Mouse (Mus musculus) thymus, postnatal 10 days (tissue): Measurements from ENCODE around the gene Ier5l.

Experiments used
- DNase-seq, 2 experiments: peaks; one replicate each; pipeline ENCODE4 v3.0.0; 2021; ENCODE audit warnings: low spot score in 2 of 2

Gene Ier5l

DNA sequence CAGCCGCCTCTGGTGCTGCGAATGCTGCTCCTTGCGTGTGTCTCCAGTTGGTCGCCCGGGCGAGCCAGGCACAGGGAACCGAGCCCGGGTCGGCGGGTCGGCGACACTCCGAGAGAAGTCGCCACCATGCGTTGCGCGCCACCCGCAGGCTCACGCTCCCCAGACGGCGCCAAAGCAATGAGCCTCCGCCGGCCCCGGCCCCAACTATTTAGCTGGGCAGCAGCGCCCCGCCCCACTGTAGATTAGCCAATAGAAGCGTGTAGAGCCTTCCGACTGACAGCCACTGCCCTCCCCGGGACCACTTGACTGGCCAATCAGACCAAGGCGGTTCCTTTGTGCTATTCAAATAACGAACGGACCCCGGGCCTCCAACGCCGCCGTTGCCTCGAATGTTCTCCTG is at the start of gene Ier5l:
TSS of gene Ier5l (minus strand) at position 181 of the 400 bp plus-strand sequence.
- DNase-seq: peak; percentile 33 to 51

DNA sequence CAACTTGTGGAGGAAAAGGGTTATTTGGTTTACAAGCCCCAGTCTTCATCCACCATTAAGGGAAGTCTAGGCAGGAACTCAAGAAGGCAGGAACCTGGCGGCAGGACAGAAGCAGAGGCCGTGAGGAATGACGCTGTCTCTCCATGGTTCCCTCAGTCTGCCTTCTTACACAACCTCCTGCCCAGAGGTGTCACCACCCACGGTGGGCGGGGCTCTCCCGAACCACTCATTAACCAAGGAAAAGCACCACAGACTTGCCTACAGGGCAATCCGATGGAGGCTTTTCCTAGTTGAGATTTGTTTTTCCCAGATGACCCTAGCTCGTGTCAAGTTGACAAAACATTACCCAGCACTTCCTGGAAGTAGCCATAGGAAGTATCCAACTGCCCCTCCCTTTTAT is 49.7 kb upstream of the Ier5l start:
- no peak for DNase-seq

DNA sequence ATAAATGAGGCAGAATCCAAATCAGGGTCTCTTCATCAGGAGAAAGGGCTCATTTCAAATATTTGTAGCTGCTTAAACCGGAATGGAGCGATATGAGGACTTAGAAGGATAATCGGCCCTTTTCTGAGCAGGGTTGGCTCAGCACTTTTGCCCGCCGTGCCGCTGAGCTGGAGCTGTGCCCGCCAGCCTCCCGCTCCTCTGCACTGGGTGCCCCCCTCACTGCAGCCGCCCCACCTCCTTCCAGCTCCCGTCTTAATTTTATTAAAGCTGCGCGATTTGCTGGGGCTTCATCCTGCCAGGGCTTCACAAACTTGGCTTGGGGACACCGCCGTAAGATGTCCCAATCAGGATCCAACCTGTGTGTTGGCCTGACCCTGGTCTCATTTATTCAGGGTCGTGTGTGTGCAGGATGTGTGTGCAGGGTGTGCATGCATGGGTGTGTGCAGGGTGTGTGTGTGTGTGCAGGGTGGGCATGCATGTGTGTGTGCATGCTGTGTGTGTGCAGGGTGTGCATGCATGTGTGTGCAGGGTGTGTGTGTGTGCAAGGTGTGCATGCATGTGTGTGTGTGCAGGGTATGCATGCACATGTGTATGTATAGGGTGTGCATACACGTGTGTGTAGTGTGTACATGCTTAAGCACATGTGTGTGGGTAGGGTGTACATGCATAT is 36.8 kb upstream of the Ier5l start:
- DNase-seq: no peak

DNA sequence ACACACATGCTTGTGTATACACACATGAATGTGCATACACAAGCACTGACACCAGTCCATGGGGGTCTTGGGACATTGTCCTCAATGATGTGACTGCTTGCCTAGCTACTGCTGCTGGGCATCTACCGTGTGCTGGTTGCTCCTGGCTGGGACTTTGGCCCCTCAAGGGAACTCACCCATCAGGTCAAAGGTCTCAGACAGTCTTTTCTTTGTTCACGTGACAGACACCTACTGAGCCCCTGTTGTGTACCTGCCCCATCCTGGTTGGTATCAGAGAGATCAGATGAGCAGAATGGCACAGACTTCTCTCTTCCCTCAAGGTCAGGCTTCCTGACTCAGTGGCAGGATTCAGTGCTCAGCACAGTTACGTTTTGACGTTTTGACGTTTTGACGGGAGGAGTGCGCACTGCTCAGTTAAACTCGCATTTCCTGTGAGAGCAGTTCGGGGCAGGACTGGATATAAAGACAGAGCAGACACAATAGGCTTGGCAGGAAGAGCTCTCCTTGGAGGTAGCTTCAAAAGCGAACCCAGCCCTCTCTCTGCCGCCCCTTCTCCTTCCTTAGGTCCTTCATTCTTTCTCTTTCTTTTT is 33.2 kb upstream of the Ier5l start:
- no peak for DNase-seq

DNA sequence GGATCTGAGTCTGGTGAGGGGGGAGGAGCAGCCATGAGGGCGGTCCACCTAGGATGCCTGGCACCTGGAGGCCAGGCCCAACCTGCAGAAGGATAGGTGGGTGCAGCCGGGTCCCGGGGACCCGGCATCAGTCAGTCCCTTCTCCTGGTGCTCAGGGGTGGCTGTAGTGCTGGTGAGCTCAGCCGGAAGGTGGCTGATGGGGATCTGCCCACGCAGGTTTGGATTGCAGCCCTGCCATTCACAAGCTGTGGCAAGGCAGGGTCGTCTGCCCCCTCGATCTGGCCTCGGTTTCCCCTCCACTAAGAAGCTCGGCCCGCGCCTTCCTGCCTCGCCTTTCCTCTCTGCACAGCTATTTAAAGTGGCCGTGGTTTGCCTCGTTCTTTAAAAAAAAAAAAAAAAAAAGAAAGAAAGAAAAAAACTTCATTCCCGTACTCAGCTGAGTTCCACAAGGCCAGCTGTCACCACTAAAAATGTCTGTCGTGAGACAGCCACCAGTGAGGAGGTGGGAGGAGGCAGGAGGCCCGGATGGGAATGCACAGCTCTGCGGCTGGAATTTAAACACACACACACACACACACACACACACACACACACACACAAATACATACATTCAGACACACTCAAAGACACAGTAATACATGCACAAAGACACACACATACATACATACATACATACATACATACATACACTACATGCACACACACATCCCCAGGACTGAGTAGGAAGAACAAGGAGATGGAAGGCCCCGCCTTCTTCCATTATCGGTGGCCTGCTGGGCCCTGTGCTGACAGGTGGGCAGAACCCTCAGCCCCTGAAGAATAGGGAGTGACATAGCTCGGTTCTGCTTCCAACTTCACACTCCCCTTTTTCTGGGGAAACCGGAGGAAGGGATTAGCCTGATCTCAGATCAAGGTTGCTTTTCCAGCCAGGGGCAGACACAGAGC is 29.9 kb upstream of the Ier5l start:
- no peak for DNase-seq

DNA sequence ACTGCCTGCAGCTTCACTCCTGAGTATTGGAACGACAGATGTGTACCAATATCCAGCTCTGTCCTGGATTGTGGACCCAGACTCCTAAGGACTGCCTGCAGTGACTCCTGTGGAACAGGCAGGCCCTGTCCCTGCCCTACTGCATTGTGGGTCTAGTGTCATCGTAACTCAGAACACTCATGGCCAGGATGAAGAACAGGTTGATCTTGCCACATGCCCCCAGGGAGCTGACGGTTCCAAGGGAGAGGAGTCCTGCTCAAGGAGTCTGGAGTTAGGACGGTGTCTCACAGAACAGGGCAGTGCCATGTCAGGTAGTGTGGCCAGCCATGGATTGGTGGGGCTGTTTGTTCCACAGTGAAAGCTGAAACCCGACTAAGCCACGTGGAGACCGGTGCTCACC is 27.7 kb upstream of the Ier5l start:
- DNase-seq: no peak

DNA sequence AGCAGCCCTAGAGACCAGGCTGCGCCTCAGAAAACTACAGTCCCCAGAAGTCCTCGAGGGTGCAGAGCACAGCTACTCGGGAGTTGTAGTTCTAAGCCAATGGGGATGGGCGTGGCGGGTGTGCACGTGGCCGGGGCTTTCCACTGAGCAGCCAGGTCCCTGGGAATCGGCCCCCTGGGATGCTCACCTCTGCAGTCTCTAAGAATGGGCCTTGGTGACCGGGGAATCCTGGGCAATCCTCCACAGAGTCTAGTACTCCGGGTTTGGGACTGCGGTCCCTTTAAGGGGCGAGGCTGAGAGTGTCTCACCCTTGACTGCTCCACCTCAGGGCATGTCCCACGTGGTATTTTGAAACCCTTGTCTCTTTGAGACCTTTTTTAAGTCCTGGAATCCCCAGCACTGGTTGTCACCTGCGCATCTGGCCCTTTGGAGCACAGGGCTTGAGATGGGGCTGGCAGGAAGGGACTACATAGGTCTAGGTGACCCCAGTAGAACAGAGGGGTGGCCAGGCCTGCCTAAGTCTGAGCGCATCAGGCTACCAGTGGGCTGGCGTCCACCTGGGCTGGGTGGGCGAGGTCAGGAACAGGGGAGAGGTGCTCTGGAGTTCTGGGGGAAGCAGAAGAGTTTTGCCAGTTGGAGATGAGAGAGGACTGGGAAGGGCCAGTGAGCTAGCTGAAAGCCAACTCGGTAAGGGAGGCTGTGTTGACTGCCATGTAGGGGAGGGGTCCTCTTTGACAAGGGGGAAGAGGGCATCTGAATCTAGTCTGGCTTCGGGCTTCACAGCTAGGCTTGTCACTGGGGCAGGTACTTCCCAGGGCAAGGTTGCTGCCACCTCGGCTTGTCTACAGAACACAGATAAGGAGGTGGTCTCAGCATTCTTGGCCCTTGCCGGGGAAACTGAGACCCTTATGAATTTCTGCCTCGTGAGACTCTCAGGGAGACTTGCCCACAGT is 22.2 kb upstream of the Ier5l start:
- peak in 1 of 2 experiments; percentile 20 for DNase-seq

DNA sequence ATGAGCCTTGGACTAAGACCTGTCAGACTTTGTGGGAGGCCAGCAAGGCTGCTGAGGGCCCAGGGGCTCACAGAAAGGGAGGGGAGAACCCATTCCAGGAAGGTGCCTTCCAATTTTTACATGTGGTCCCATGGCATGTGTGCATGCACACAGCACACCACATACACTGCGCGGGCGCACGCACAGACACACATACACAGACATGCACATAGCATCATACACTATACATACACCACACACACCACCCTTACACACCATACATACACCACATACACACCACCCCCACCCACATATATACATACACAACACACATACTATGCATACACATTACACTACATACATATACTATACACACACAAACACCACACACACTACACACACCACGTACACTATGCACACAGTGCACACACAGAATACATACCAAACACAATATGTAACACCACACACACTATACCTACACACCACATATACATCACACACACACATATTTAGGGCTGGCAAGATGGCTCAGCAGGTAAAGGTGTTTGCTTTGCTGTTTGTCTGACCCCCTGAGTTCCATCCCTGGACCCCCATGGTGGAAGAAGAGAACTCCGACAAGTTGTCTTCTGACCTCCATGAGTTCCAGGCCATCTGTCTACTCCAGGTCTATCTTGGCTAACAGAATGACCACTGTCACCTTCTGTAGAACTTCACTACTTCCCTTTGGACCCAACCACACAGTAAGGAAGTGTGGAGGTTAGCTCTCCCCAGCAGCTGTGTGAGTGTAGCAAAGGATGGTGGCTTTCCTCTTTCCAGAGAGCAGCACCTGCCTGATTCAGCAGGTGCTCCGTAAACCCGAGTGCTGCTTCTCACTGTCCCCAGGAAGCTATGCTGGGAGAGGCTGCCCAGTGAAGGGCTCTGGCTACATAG is 21.2 kb upstream of the Ier5l start:
- DNase-seq: no peak

DNA sequence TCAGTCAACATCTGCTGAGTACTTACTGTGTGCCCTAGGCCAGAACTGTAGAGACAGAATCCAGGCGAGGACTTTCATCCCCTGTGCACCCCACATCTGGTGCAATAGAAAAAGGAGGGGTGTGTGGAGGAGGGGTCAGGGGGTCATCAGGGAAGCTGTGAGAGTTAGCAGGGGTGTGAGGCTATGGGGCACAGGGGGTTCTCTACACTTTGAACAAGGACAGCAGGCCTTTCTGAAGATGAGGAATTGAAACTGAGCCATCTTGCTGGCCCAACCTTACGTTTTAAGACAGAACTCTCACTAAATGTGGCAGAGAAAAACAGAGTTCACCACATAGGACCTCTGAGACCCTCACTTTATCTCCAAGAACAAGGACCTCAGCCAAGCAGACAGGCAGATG is 16.4 kb upstream of the Ier5l start:
- DNase-seq: no peak

DNA sequence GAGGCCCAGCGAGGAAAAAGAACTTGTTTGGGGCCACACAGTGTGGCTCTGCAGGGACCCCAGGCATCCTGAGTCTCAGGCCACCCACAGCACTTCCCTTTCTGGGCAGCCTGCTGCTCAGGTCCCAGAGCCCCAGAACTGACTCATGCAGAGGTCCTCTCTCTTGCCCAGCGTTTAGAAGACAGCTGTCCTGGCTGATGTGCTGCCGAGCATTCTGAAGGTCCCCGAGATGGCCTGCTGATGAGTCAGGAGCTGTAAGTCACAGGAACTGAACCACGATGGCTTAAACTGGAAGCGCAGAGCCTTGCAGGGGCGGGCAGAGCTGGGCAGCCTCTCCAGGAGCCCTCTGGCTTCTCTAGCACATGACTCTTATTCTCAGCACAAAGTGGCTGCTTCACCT is 13.6 kb upstream of the Ier5l start:
- DNase-seq: no peak

DNA sequence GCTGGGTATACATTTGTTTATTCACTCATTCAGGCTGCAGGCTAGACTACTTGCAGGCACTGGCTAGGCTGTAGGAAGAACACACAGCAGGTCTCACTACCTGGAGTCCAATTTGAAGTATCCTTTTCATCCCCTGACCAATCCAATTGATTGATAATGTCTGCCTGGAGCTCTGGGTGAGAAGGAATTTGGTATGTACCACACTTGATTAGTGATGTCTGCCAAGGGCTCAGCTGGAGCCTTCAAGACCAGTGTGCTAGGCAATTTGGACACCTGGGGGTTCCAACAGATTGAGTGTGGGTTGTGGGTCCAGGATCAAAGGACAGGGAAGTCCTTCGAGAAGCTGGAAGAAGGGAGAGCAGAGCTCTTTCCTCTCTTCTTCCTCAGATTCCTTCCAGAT is 4.5 kb upstream of the Ier5l start:
- no peak for DNase-seq

DNA sequence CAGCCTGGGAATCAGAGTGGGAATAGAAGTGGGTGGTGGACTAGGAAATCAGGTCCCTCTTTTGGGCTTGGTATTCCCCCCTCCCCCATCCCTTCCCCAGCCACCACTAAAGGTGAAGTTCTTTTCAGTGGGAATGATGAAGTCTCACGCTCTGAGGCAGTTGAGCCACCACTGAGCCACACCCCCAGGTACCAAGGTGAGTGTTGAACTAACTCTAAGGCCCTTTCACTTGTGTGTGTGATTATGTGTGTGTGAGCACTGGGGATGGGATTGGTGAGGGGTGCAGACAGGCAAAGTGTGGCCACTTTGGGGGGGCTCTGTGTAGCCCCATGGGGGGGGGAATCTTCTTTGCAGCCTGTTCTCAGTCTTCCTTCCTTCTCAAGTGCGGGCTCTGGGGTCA is 2.2 kb upstream of the Ier5l start:
- no peak for DNase-seq

DNA sequence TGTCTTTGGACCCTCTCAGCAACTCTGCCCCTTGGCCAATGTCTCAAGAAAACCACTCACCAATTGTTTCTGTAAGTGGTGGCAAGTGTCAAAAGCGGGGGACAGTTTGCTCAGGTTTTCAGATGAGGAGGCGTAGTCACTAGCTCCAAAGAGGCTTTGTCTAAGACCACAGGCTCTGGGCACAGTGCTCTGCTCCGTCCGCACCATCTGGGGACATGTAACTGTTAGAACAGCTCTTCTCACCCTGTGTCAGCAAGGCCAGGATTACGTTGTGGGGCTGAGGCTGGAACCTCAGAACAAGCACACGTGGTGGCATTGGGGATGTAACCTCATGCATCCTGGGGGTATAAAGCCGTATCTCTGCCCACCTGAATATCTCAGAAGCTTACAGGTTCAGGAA is 1.4 kb upstream of the Ier5l start:
- DNase-seq: no peak

DNA sequence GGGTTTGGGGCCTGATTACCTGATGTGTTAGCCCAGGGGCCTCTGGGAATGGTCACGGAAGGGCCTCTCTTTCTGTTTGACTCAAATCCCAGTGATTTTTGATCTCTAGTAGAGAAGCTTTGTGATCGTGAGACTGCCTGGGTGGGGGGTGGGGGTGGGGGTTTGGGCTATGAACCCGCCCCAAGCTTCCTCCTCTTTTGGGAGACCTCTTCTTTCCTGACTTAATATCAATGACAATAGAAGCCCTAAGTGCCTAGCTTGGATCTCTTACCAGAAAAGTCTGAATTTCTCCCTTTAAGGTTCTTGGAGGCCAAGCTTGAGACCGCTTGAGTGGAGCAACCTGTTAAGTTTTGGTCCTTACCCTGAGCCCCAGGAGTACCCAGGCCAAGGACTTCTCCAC is 757 bp upstream of the Ier5l start:
- no peak for DNase-seq

DNA sequence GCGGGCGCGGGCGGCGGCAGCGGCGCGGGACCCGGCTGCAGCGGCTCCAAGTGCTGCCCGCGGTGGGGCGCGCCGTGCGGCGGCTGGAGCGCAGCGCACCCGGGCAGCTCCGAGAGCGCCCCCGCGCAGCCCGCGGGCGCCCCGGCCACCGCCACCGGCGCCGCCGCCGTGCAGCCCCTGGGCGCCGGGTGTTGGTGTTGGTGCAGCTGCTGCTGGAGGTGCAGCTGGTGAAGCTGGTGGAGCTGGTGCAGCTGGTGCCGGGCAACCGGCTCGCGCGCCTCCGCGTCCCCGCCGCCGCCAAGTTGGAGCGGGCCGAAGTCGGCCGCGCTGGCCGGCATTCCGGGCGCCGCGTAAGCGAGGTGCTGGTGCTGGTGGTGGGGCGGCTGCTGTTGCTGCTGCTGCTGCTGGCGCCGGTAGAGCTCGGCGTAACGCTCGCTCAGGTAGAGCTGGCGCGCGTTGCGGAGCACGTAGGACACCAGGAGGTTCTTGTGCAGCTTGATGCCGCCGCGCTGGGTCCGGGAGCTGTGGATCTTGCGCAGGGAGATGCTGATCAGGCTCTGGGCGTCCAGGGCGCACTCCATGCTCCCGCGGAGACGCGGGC is 488 bp downstream of the Ier5l start:
- peak in 1 of 2 experiments; percentile 20 for DNase-seq

DNA sequence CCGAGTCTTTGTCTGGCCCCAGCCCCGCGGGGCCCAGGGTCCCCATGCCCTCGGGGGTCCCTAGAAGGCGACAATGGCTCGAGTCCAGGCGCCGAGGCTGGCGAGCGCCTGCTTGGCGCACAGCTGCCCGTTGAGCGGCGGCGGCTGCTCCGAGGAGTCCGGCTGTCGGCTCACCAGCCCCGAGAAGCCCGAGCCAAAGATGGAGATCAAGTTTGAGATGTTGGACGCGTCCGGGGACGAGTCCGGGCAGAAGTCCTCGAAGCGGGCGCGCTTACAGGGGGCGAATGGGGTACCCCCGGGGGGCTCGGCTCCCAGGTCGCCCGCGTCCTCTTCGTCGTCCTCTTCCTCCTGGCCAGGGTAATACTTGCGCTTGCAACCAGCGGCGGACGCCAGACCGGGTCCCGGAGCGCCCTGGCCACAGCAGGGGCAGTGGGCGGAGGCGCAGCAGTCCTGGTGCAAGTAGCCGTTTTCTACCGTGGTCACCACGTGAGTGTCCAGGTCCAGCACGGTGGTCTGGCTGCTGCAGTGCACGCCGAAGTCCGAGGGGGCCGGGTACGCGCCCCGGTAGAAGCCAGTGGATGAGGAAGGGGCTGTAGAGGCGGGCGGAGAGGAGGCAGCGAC is 1.2 kb downstream of the Ier5l start:
- DNase-seq: no peak

DNA sequence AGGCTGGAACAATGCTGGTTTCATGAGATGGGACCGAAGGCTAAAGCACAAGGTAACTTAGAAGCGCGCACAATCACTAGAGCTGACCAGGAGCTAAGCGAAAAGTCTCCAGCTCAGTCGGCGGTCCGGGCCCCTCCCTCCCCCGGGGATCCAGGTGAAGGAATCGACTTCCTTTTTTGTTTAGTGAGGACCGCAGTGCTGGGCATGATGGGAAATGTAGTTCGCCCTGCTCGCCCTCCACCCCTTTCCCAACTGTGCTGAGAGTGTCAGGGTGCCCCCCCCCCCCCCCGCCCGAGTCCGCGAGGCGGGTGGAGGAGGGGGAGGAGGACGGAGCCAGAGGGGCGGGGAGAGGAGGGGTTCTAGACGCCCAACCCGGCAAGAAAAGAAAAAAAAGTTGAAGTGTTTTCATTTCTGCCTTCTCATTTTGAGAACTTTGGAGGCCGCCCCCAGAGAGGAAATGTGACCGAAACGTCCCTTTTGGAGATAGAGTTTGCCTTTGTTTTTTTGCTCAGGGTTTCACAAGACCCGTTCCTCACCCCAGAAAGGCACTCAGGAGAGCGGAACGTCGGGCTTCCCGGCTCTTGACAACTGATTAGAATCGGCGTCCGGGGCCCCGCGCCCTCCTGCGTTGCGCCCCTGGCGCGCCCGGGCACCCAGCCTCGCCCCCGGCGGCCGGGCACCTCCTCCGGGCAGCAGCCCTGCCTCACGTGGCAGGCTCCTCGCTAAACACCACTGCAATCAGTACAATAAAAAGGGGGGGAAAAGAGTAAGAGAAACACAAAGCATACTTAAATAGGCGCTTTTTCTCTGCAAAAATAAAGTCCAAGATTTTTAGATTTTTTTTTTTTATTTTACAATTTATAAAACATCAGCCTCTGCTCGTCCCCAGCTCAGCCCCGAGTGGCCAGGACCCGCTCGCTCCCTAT is 2.0 kb downstream of the Ier5l start:
- DNase-seq: peak; percentile 55 to 59

DNA sequence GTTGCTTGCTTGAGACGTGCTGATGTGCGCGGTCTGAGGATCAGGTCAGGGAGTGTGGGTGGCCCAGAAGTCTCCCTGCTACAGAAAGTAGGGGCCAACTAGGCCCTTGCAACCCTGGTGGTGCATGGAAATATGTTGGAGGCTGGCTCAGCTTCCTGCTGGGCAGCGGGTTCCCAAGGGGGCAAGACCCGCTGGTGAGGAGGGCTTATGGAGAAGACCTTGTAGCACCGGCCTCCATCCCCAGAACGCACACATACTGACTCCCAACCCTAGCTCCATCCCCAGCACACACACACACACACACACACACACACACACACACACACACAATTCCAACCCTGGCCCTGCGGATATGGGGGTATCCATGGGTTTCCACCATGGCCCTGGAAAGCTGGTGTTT is 3.0 kb downstream of the Ier5l start:
- no peak for DNase-seq
